Comparison of ENCODE assay signal across 23 mouse cellular contexts in the genomic region with DNA sequence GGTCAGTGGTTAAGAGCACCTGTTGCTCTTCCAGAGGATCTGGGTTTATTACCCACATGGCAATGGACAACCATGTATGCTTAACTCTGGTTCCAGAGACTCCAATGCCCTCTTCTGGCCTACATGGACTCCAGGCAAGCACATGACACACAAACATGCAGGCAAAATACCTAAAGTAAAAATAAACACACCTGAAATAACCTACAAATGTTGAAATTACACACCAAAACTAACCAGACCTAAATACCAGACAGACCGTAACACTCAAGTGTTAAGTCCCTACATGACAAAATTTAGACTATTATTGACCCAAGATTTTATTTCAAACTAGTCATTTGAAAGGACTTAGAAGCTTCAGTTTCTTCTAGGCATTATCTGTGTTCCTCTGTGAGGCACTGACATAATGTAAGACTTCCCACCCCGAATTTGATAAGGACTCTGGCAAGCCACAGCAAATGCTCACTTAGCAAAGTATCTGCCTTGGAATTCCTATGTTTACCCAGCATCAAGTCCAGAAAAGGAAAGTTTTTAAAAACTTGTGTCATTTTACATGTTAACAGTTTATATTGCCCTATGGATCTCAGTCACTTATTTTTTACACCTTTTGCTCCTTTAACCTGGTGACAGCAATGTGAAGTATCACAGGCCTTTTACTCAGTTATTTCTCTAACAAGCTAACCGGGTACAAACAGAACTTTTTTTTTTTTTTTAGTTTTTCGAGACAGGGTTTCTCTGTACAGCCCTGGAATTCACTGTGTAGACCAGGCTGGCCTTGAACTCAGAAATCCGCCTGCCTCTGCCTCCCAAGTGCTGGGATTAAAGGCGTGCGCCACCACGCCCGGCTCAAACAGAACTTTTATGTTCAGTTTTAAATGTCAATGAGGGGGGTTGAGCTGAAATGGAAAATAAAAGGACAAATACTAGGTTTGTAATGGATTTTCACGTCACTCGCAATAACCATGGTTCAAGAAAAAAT. TPM values are rescaled to one million over a fixed set of nuclear protein-coding genes. Genes with fewer than 3 reads are reported as not detected.
A peak's percentile ranks its signal among the peaks of the same experiment; 100 is the strongest.
DNase-seq lines count a peak whose midpoint lies in the region; ATAC-seq and TF ChIP-seq lines count a peak whose summit lies in the region.
"Had no signal": no experiment of that assay in that cellular context is flagged by ENCODE, and none has a peak within 500 bp of the region (broad histone marks: within the 10 kb centered on the region; RNA-seq: fewer than 3 reads in every experiment).

No protein-coding gene starts in this region.

- H3K9me3 ChIP-seq in liver, embryonic 11.5 days (ENCODE audit: control insufficient read depth, low read length): no peaks in the 10 kb centered on the region
- no peaks in the 10 kb centered on the region for H3K9me3 ChIP-seq in liver, postnatal 0 days (ENCODE audit: low read length)
- H3K9me3 ChIP-seq in ES-E14 (ENCODE audit: control insufficient read depth, insufficient read depth, low read depth, low read length): no peaks in the 10 kb centered on the region
- no peaks in the 10 kb centered on the region for H3K9me3 ChIP-seq in liver, embryonic 13.5 days (replicated peaks)
- H3K9me3 ChIP-seq: embryonic facial prominence, embryonic 15.5 days; G1E; heart, embryonic 12.5 days; limb, embryonic 13.5 days; midbrain, embryonic 13.5 days had no signal

- TF ChIP-seq CTCF in liver, postnatal 0 days (IDR thresholded peaks at IDR 0.05; ENCODE audit: low read depth): no peak

- no peak for DNase-seq in liver, embryonic 11.5 days (ENCODE audit: low spot score)
- DNase-seq in liver, postnatal 0 days: no peak
- DNase-seq in ES-E14 (ENCODE audit: low read depth, low spot score): no peak
- no peak for DNase-seq in liver, embryonic 13.5 days
- no peak for DNase-seq in layer of hippocampus, adult 9-11 months
- DNase-seq: adrenal gland, adult 2 months; cerebellum, adult 9-11 months; embryo, embryonic 11 days; gastrocnemius, adult 2 months; heart, postnatal 36 days; kidney, postnatal 4 days; spleen, adult 18-20 months; thymus, adult 18-20 months; thymus, postnatal 4 days had no signal

- peaks cover 18% of the 10 kb centered on the region for H3K36me3 ChIP-seq in liver, embryonic 11.5 days (ENCODE audit: control insufficient read depth, insufficient read depth, low read length)
- peaks cover 32% of the 10 kb centered on the region for H3K36me3 ChIP-seq in liver, postnatal 0 days (replicated peaks; ENCODE audit: insufficient read depth, low read length)
- H3K36me3 ChIP-seq in ES-E14 (ENCODE audit: control insufficient read depth, insufficient read depth, low read length, poor library complexity, severe bottlenecking): peaks cover 29% of the 10 kb centered on the region
- H3K36me3 ChIP-seq in liver, embryonic 13.5 days: peaks cover 39% of the 10 kb centered on the region

- H3K27me3 ChIP-seq in liver, embryonic 11.5 days (replicated peaks; ENCODE audit: control insufficient read depth, insufficient read depth, low read length): no peaks in the 10 kb centered on the region
- no peaks in the 10 kb centered on the region for H3K27me3 ChIP-seq in liver, postnatal 0 days (ENCODE audit: insufficient read depth, low read length)
- no peaks in the 10 kb centered on the region for H3K27me3 ChIP-seq in liver, embryonic 13.5 days
- H3K27me3 ChIP-seq: embryonic facial prominence, embryonic 15.5 days; heart, embryonic 12.5 days; limb, embryonic 13.5 days; midbrain, embryonic 13.5 days had no signal

- H3K4me2 ChIP-seq in liver, embryonic 11.5 days: no peak overlapping the region
- H3K4me2 ChIP-seq in liver, postnatal 0 days (ENCODE audit: low read depth, low read length): no peak overlapping the region
- H3K4me2 ChIP-seq in liver, embryonic 13.5 days: no peak overlapping the region
- H3K4me2 ChIP-seq: embryonic facial prominence, embryonic 15.5 days; heart, embryonic 12.5 days; hindbrain, embryonic 14.5 days; limb, embryonic 13.5 days; midbrain, embryonic 13.5 days had no signal

- no peak overlapping the region for H3K4me3 ChIP-seq in liver, embryonic 11.5 days (ENCODE audit: low read depth, low read length)
- H3K4me3 ChIP-seq in liver, postnatal 0 days (ENCODE audit: low read depth, low read length): no peak overlapping the region
- H3K4me3 ChIP-seq in ES-E14 (ENCODE audit: insufficient read depth in 1 of 2, low read depth in 1 of 2, low read length in 2 of 2, poor library complexity in 1 of 2, severe bottlenecking in 1 of 2): no peak overlapping the region
- H3K4me3 ChIP-seq in liver, embryonic 13.5 days (replicated peaks): no peak overlapping the region
- H3K4me3 ChIP-seq: embryonic facial prominence, embryonic 15.5 days; gastrocnemius, adult 2 months; heart, embryonic 12.5 days; limb, embryonic 13.5 days; midbrain, embryonic 13.5 days had no signal

- peak; percentile 36 for ATAC-seq in liver, embryonic 11.5 days (replicated peaks; ENCODE audit: low FRiP score)
- ATAC-seq in liver, postnatal 0 days: no peak
- no peak for ATAC-seq in liver, embryonic 13.5 days (ENCODE audit: low read depth)
- ATAC-seq in erythroblast, adult 5-6 weeks (replicated peaks; ENCODE audit: low FRiP score, poor library complexity, severe bottlenecking): no peak
- no peak for ATAC-seq in frontal cortex, adult (ENCODE audit: low TSS enrichment)
- ATAC-seq: lung, postnatal 0 days; midbrain, embryonic 13.5 days had no signal

- H3K4me1 ChIP-seq in liver, embryonic 11.5 days (replicated peaks; ENCODE audit: control insufficient read depth, insufficient read depth, low read length): peaks cover 10% of the 10 kb centered on the region
- peaks cover 10% of the 10 kb centered on the region for H3K4me1 ChIP-seq in liver, postnatal 0 days (ENCODE audit: insufficient read depth)
- H3K4me1 ChIP-seq in ES-E14 (ENCODE audit: control insufficient read depth in 2 of 2, insufficient read depth in 2 of 2, low read length in 2 of 2, poor library complexity in 1 of 2): peaks cover 0 to 1% of the 10 kb centered on the region in 2 experiments; a peak in 1 of 4 replicates
- peaks cover 62% of the 10 kb centered on the region for H3K4me1 ChIP-seq in liver, embryonic 13.5 days (replicated peaks)

- peak overlapping the region; percentile 36 for H3K27ac ChIP-seq in liver, embryonic 11.5 days (ENCODE audit: low read depth, low read length)
- no peak overlapping the region for H3K27ac ChIP-seq in liver, postnatal 0 days (ENCODE audit: low read depth)
- no peak overlapping the region; the same call in 1 of the 2 replicates for H3K27ac ChIP-seq in ES-E14 (ENCODE audit: insufficient read depth, low read depth, low read length, poor library complexity, severe bottlenecking)
- H3K27ac ChIP-seq in liver, embryonic 13.5 days: peak overlapping the region; percentile 71
- H3K27ac ChIP-seq: embryonic facial prominence, embryonic 15.5 days; gastrocnemius, adult 2 months; hindbrain, embryonic 14.5 days; midbrain, embryonic 13.5 days had no signal

- TF ChIP-seq EP300 in liver, postnatal 0 days (IDR thresholded peaks at IDR 0.05; ENCODE audit: low read depth): no peak

- 59% methylated on average over 11 of the region's 11 CpGs for WGBS in liver, embryonic 11.5 days
- 64% methylated on average over 11 of the region's 11 CpGs for WGBS in liver, postnatal 0 days (ENCODE audit: insufficient replicate concordance)
- WGBS in liver, embryonic 13.5 days (ENCODE audit: insufficient replicate concordance): 40% methylated on average over 11 of the region's 11 CpGs

- no peak overlapping the region for H3K9ac ChIP-seq in liver, embryonic 11.5 days (ENCODE audit: low read depth, low read length)
- H3K9ac ChIP-seq in liver, postnatal 0 days (replicated peaks): no peak overlapping the region
- H3K9ac ChIP-seq in ES-E14 (ENCODE audit: insufficient read depth, low read depth, low read length, poor library complexity, severe bottlenecking): no peak overlapping the region
- H3K9ac ChIP-seq in liver, embryonic 13.5 days: peak overlapping the region; percentile 2; the same call in 1 of the 2 replicates
- H3K9ac ChIP-seq: embryonic facial prominence, embryonic 15.5 days; heart, embryonic 12.5 days; hindbrain, embryonic 14.5 days; limb, embryonic 13.5 days; midbrain, embryonic 13.5 days had no signal

- in situ Hi-C loops in ES-E14 (cut with MboI; ENCODE audit: low sequenced_read_pairs in 2 of 2, unreplicated experiment in 2 of 2): loop anchor here in 1 of 2 experiments (25.0 kb wide), 1 partner anchor 830 kb away; no protein-coding TSS in a partner anchor

TF ChIP-seq in ES-E14, 5 proteins besides CTCF, POLR2A, EP300 and RAD21:
- TF ChIP-seq ZC3H11A (IDR thresholded peaks at IDR 0.05; ENCODE audit: borderline replicate concordance, low read depth, low read length) (no peak), CHD2 (IDR thresholded peaks at IDR 0.05; ENCODE audit: low read depth, low read length) (peak; percentile 70; the same call in 1 of the 2 replicates), HCFC1 (IDR thresholded peaks at IDR 0.05; ENCODE audit: borderline replicate concordance, insufficient read depth, low read length) (no peak), ZNF384 (IDR thresholded peaks at IDR 0.05; ENCODE audit: low read depth, low read length) (0 out of 2 replicates have a peak, but pooled peaks have one; percentile 48), MAFK (IDR thresholded peaks at IDR 0.05; ENCODE audit: insufficient read depth, low read depth, low read length) (no peak)

RNA-seq across cellular contexts. Expression of a gene that starts 5.0 kb away (rescaled TPM):
- 260 and 303 TPM in 2 replicates for polyA plus RNA-seq in liver, embryonic 11.5 days (2014; fragmentation: Nextera tagmentation; extraction: Ambion mirVana)
- polyA plus RNA-seq in liver, postnatal 0 days (2015; fragmentation: Nextera tagmentation; extraction: Ambion mirVana): 145 and 149 TPM in 2 replicates
- total RNA-seq in ES-E14 (2012; rRNA removed): 3,853 and 4,411 TPM in 2 replicates
- 206 and 209 TPM in 2 replicates for polyA plus RNA-seq in liver, embryonic 13.5 days (2015; fragmentation: Nextera tagmentation; extraction: Ambion mirVana)
- 1,063 and 1,343 TPM in 2 replicates for total RNA-seq in erythroblast, adult 5-6 weeks (2015; ENCODE audit: low replicate concordance)
- total RNA-seq in erythroblast, adult 5-6 weeks (2017; ENCODE audit: low replicate concordance): 294 and 583 TPM in 2 replicates

RNA-seq across cellular contexts. Expression of a gene that starts 14.7 kb away (rescaled TPM):
- polyA plus RNA-seq in liver, embryonic 11.5 days (2014; fragmentation: Nextera tagmentation; extraction: Ambion mirVana): 5.6 and 6.3 TPM in 2 replicates
- polyA plus RNA-seq in liver, postnatal 0 days (2015; fragmentation: Nextera tagmentation; extraction: Ambion mirVana): 1.2 and 1.5 TPM in 2 replicates
- total RNA-seq in ES-E14 (2012; rRNA removed): 4.1 and 5.9 TPM in 2 replicates
- 2.1 and 2.9 TPM in 2 replicates for polyA plus RNA-seq in liver, embryonic 13.5 days (2015; fragmentation: Nextera tagmentation; extraction: Ambion mirVana)
- not detected in 2 replicates for total RNA-seq in erythroblast, adult 5-6 weeks (2015; ENCODE audit: low replicate concordance)
- total RNA-seq in erythroblast, adult 5-6 weeks (2017; ENCODE audit: low replicate concordance): not detected in 2 replicates
- total RNA-seq: G1E had no signal
- polyA plus RNA-seq: G1E had no signal

Comparison
In these comparisons a context has a peak if more than half of its experiments do, and no peak if none do; other contexts are left out.
1. H3K27ac ChIP-seq: peak in liver, embryonic 11.5 days (single experiment) and liver, embryonic 13.5 days (single experiment); none in liver, postnatal 0 days (single experiment) and ES-E14 (single experiment).